ENCODE assay signal across 12 mouse cellular contexts in the genomic region with DNA sequence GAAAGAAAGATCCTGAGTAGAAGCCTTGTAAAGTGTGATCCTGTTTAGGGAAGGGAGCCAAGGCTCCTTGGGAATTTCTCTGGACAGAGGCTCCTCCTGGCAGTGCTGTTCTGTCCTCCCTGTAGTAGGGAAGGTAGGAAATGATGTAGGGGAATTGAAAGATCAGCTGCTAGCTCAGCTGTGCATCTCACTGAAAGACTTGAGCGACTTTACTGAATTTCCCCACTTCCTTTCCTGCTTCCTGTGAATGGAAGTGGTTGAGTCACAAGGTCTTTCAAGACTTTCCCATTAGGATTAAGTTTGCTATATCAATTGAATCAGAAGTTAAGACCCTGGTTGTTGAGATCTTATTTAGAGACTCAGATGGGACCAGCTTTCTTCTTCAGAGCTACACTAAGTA. TPM values are rescaled to one million over a fixed set of nuclear protein-coding genes. Genes with fewer than 3 reads are reported as not detected.
DNase-seq lines count a peak whose midpoint lies in the region; ATAC-seq lines count a peak whose summit lies in the region.
"Had no signal": no experiment of that assay in that cellular context is flagged by ENCODE, and none has a peak within 500 bp of the region (broad histone marks: within the 10 kb centered on the region; RNA-seq: fewer than 3 reads in every experiment).

No protein-coding gene starts in this region.

- H3K9ac ChIP-seq in heart, embryonic 13.5 days: peak overlapping the region; percentile 47
- H3K9ac ChIP-seq in neural tube, embryonic 13.5 days: no peak overlapping the region
- H3K9ac ChIP-seq in liver, embryonic 13.5 days: peak overlapping the region; percentile 28; the same call in 1 of the 2 replicates

- no peak for ATAC-seq in heart, embryonic 13.5 days (ENCODE audit: extremely low read depth, insufficient number of reproducible peaks, low FRiP score, low TSS enrichment)
- no peak for ATAC-seq in neural tube, embryonic 13.5 days (ENCODE audit: low read depth)
- no peak for ATAC-seq in liver, embryonic 13.5 days (ENCODE audit: low read depth)
- ATAC-seq: CD4-positive, CD25-positive, alpha-beta regulatory T cell, adult 4 months had no signal

- no peak overlapping the region for H3K4me3 ChIP-seq in heart, embryonic 13.5 days
- H3K4me3 ChIP-seq in neural tube, embryonic 13.5 days: no peak overlapping the region
- no peak overlapping the region for H3K4me3 ChIP-seq in liver, embryonic 13.5 days (replicated peaks)

- peak overlapping the region; percentile 46 for H3K4me2 ChIP-seq in heart, embryonic 13.5 days
- H3K4me2 ChIP-seq in neural tube, embryonic 13.5 days: no peak overlapping the region
- H3K4me2 ChIP-seq in liver, embryonic 13.5 days: peak overlapping the region; percentile 28

- no peaks in the 10 kb centered on the region for H3K36me3 ChIP-seq in heart, embryonic 13.5 days
- H3K36me3 ChIP-seq in neural tube, embryonic 13.5 days: no peaks in the 10 kb centered on the region
- no peaks in the 10 kb centered on the region for H3K36me3 ChIP-seq in liver, embryonic 13.5 days

- H3K27me3 ChIP-seq in heart, embryonic 13.5 days (replicated peaks): no peaks in the 10 kb centered on the region
- H3K27me3 ChIP-seq in neural tube, embryonic 13.5 days: no peaks in the 10 kb centered on the region
- no peaks in the 10 kb centered on the region for H3K27me3 ChIP-seq in liver, embryonic 13.5 days

- WGBS in heart, embryonic 13.5 days: 30% methylated on average over 1 of the region's 1 CpGs
- WGBS in neural tube, embryonic 13.5 days: 79% methylated on average over 1 of the region's 1 CpGs
- WGBS in liver, embryonic 13.5 days (ENCODE audit: insufficient replicate concordance): 5% methylated on average over 1 of the region's 1 CpGs

- no peak for DNase-seq in heart, adult 11 months
- DNase-seq in neural tube, embryonic 10.5 days (ENCODE audit: extremely low spot score, low spot score): no peak
- DNase-seq in liver, embryonic 13.5 days: no peak
- DNase-seq in MN1 (ENCODE audit: low spot score): no peak
- DNase-seq in urinary bladder, postnatal 4 days (ENCODE audit: low spot score in 2 of 2): no peak
- no peak for DNase-seq in adrenal gland, adult 2 months
- DNase-seq: gastrocnemius, postnatal 14 days; lung, adult 18-20 months; thymus, postnatal 4 days had no signal

- H3K9me3 ChIP-seq in heart, embryonic 13.5 days: no peaks in the 10 kb centered on the region
- no peaks in the 10 kb centered on the region for H3K9me3 ChIP-seq in neural tube, embryonic 13.5 days
- no peaks in the 10 kb centered on the region for H3K9me3 ChIP-seq in liver, embryonic 13.5 days (replicated peaks)

- H3K4me1 ChIP-seq in heart, embryonic 13.5 days: peaks cover 87% of the 10 kb centered on the region
- peaks cover 43% of the 10 kb centered on the region for H3K4me1 ChIP-seq in neural tube, embryonic 13.5 days (replicated peaks)
- H3K4me1 ChIP-seq in liver, embryonic 13.5 days (replicated peaks): peaks cover 94% of the 10 kb centered on the region

- H3K27ac ChIP-seq in heart, embryonic 13.5 days (replicated peaks): peak overlapping the region; percentile 74
- 0 out of 2 replicates have a peak overlapping the region, but pooled peaks have one; percentile 18 for H3K27ac ChIP-seq in neural tube, embryonic 13.5 days (replicated peaks)
- H3K27ac ChIP-seq in liver, embryonic 13.5 days: peak overlapping the region; percentile 54

RNA-seq across cellular contexts. Expression of a gene that starts 12.2 kb away (rescaled TPM):
- polyA plus RNA-seq in heart, embryonic 13.5 days (2015; fragmentation: Nextera tagmentation; extraction: Ambion mirVana): 11.7 and 12.8 TPM in 2 replicates
- polyA plus RNA-seq in neural tube, embryonic 13.5 days (2015; fragmentation: Nextera tagmentation; extraction: Ambion mirVana): 16.2 and 18.3 TPM in 2 replicates
- 19.9 and 21.6 TPM in 2 replicates for polyA plus RNA-seq in liver, embryonic 13.5 days (2015; fragmentation: Nextera tagmentation; extraction: Ambion mirVana)
- 100 to 1,000 TPM in 1 of 2 experiments, 10 to 100 TPM in 1; 75.1 to 137 TPM for total RNA-seq in adrenal gland, adult 2 months (2021)
- polyA plus RNA-seq in adrenal gland, adult 2 months (2012; rRNA removed): 34.1 and 39.8 TPM in 2 replicates

Comparison
In these comparisons a context has a peak if more than half of its experiments do, and no peak if none do; other contexts are left out.
1. H3K27ac ChIP-seq: peak in every context shown above with its lines; median percentile 74 in heart, embryonic 13.5 days; 54 in liver, embryonic 13.5 days; 18 in neural tube, embryonic 13.5 days.